Mouse (Mus musculus): ENCODE measurements around the gene Slc6a9. TPM values are rescaled to one million over a fixed set of nuclear protein-coding genes. Genes with fewer than 3 reads are reported as not detected.
A peak's percentile ranks its signal among the peaks of the same experiment; 100 is the strongest.

Slc6a9 gene
- total RNA-seq, 2 experiments from 2014 or later: 276 to 375 TPM

- ATAC-seq (replicated peaks; ENCODE audit: low FRiP score, poor library complexity, severe bottlenecking): no peak
Observed at GRCm38 (mm10) chr4:117898111-117898510, 63.8 kb downstream of the Slc6a9 start.

DNA sequence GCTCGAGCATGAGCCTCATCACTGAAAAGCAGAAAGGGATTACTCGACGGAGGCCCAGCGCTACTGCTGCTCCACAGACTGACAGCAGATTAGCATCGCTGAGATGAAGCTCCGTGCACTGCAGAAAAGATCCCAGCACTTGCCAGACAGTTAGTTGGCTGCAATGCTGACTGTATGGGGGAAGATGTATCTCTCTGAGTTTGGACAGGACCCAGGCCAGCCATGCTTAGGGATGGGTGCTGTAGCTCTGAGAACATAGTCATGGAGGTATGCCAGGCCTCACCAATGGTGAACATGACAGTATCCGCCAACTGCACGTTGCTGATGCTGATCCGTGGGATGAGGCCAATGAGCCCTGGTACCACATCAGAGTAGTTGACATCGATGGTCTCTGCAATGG is 69.8 kb downstream of the Slc6a9 start:
- no peak for ATAC-seq (replicated peaks; ENCODE audit: low FRiP score, poor library complexity, severe bottlenecking)

DNA sequence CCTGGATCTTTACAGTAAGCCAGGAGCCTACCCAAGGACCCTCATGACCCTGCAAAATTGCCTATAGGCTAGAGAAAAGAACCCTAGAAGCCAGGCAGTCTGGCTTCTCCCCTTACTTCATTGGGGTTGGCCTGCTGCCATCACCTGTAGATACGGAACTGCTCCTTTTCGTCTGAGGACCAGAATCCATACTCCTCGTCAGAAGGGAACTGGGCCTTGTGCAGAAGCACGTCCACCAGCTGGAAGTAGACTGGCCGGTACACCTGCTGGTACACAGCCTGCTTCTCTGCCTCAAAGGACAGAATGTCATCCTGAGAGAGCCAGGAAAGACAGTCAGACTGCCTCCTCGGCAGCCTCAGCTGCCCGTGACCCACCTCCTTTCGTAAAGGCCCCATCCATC is 70.5 kb downstream of the Slc6a9 start:
- ATAC-seq (replicated peaks; ENCODE audit: low FRiP score, poor library complexity, severe bottlenecking): no peak

DNA sequence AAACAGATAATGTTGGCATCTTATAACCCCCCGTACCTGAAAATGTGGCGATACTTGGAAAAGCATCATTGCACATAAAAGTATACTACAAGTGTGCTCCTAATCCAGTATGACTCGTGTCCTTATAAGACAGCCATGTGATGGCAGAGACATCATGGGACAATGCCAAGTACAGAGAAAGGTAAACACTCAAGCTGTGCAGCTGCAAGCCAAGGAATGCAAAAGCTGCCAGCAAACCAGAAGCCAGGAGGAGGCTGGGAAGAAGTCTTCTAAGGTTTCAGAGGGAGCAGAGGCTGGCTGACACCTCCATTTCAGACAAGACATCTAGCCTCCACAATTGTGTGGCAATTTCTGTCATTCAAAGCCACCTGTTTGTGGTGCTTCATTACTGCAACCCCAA is 71.9 kb downstream of the Slc6a9 start:
- no peak for ATAC-seq (replicated peaks; ENCODE audit: low FRiP score, poor library complexity, severe bottlenecking)

DNA sequence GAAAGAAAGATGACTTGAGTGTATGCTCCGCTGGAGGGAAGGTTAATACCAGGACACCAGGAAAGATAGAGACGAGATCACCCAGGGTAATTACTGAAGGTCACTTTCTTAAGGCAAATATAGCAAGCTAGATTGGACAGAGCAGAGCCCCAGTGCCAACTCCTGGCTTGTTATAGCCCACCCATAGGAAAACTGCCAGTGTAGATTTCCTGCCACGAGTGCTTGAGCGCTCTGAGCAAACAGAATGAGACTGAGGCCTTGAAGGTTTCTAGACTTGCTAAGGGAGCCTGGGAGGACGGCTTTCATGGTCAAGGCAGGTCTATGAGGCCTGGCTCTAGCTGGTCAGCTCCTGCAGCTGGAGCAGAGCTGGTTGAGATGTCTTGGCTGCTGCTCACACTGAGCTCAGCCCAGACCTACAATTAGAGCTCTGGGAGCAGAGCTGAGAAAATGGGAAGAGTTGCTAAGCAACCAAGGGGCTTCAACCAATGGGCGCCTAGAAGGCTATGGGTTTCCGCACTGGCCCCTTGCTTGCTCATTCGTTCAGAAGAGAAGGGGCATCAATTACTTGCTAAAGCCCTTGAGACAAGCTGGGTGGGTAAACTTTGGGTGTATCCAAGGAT is 74.6 kb downstream of the Slc6a9 start:
- ATAC-seq (replicated peaks; ENCODE audit: low FRiP score, poor library complexity, severe bottlenecking): no peak

DNA sequence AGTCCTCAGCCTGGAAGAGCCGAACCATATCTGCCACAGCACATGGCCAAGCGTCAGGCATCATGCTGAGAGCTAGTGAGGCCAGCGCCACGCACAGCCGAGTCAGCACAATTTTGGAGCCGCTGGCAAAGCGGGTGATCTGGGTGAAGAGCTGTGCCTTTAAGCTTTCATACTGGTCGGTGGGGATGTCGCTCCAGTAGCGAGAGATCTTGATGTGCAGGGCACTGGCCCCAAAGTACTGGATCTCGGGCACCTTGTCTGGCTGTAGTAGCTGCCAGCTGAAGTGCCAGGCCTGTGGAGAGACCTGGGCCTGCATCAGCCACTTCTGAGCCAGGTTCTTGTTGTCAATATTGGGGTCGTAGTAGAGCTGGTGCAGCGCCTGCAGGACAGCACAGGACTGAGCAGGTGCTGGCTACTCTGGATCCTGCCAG is 77.8 kb downstream of the Slc6a9 start:
- no peak for ATAC-seq (replicated peaks; ENCODE audit: low FRiP score, poor library complexity, severe bottlenecking)

- no peak for ATAC-seq (replicated peaks; ENCODE audit: low FRiP score, poor library complexity, severe bottlenecking)
Observed at GRCm38 (mm10) chr4:117912685-117913273, 78.5 kb downstream of the Slc6a9 start.

- ATAC-seq (replicated peaks; ENCODE audit: low FRiP score, poor library complexity, severe bottlenecking): no peak
Observed at GRCm38 (mm10) chr4:117913421-117913820, 79.1 kb downstream of the Slc6a9 start.

GRCm38 (mm10) chr4:117914031-117914430 is 79.7 kb downstream of the Slc6a9 start:
- peak; percentile 23 for ATAC-seq (replicated peaks; ENCODE audit: low FRiP score, poor library complexity, severe bottlenecking)

DNA sequence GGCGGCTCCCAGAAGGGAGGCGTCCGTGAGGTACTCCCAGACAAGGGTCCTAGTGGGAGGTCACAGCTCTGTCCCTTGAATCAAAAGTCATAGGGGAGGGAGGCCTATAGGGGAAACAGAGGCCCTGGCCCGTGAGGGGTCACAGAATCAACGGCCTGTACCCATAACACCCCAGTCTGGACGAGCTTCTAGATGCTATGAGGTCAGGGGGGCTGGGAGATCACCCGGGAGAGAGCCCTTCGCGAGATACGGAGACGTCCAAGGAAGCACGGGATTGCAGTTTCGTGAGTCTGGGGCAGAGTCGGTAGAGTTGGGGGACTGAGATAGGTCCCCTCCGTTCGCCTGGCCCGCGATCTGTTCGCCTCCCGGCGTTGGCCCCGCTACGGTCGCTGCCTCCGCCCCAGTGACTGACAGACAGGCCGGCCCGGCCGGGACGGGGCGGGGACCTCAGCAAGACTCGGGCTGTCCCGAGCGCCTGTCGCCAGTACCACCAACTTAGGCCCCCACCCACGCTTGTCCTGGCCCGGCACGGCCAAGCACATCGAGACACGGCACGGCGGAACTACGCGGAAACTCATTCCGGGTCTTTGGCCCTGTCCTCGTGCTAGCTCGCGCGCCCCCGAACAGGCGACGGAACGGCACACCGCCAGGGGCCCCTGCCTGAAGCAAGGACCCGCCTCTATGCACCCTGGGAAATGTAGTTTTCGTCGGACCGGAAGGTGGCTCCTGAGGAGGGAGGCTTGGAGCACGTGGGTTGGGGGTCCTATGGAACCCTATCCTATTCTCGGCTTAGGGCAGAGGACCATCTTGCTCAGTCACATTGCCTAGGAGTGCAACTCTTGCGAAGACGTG is 80.5 kb downstream of the Slc6a9 start, which contains the start of gene Ipo13:
Gene Ipo13, minus strand, starts transcription at position 409 of the 852 bp plus-strand sequence.
- ATAC-seq (replicated peaks; ENCODE audit: low FRiP score, poor library complexity, severe bottlenecking): peak; percentile 92

GRCm38 (mm10) chr4:117915489-117916105 is 81.3 kb downstream of the Slc6a9 start:
- ATAC-seq (replicated peaks; ENCODE audit: low FRiP score, poor library complexity, severe bottlenecking): peak; percentile 21

- no peak for ATAC-seq (replicated peaks; ENCODE audit: low FRiP score, poor library complexity, severe bottlenecking)
Observed at GRCm38 (mm10) chr4:117916386-117916785, 82.1 kb downstream of the Slc6a9 start.

DNA sequence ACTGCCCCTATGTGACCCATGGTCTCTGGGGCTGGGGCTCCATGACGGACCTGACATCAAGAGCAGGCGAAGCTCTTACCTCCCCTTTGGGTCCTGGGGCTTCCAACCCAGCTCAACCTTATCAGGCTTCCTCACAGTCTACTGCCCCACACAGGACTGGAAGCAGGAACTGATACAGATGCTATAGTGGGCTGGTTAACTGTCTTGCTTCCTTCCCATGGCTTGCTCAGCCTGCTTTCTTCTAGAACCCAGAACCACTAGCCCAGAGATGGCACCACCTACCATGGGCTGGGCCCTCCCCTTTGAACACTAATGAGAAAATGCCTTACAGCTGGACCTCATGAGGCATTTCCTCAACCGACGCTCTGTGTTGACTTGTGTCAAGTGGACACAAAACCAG is 83.1 kb downstream of the Slc6a9 start:
- ATAC-seq (replicated peaks; ENCODE audit: low FRiP score, poor library complexity, severe bottlenecking): no peak

DNA sequence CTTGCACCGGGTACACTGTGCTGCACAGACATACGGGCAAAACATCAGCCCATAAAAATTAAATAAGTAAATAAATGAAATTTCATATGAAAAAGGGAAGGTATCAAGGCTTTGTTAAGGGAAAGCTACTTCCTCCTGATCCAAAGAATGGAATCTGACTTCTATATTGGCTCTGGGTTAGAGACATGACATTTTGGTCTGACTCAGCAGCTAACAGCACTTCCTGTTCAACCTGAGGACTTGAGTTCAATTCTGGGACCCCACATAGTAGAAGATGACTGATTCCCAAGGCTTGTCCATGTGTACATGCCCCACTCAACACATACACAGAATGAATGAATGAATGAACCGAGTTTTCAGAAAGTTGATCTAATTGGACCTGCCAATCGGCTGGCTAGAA is 83.5 kb downstream of the Slc6a9 start:
- no peak for ATAC-seq (replicated peaks; ENCODE audit: low FRiP score, poor library complexity, severe bottlenecking)

GRCm38 (mm10) chr4:117918261-117918660 is 84.0 kb downstream of the Slc6a9 start:
- no peak for ATAC-seq (replicated peaks; ENCODE audit: low FRiP score, poor library complexity, severe bottlenecking)

GRCm38 (mm10) chr4:117918762-117919161 is 84.5 kb downstream of the Slc6a9 start:
- ATAC-seq (replicated peaks; ENCODE audit: low FRiP score, poor library complexity, severe bottlenecking): no peak

DNA sequence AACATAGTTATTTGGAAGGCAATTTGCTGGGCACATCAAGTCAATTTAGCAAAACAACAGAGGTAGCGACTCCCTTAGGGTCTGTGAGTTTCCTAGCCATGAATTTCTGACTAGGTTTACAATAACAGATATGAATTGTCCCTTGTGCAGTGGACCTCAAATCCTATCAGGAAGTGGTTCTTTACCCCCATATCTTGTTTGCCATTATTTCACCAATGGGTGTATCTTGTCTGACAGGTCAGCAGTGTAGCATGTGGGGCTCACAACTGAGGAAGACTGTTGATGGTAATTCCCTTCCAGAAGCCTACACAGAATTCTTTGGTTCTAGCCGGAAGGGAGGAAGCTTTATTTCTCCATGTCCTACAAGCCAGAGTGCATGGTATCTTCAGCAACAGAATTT is 87.1 kb downstream of the Slc6a9 start:
- no peak for ATAC-seq (replicated peaks; ENCODE audit: low FRiP score, poor library complexity, severe bottlenecking)

- ATAC-seq (replicated peaks; ENCODE audit: low FRiP score, poor library complexity, severe bottlenecking): no peak
Observed at GRCm38 (mm10) chr4:117923450-117923849, 89.1 kb downstream of the Slc6a9 start.
